In genomic region chr2:150362113-150362877, GRCm38 (mm10) we compare ENCODE assay signal across 8 mouse cellular contexts. TPM values are rescaled to one million over a fixed set of nuclear protein-coding genes. Genes with fewer than 3 reads are reported as not detected.
DNase-seq lines count a peak whose midpoint lies in the region; ATAC-seq and TF ChIP-seq lines count a peak whose summit lies in the region.
"Not testable (repeated sequence)": the region's sequence is repeated elsewhere in the genome, so short reads cannot be mapped to it uniquely, and the experiment has no call there.

Gene 3300002I08Rik, minus strand, starts transcription at chr2:150362765.

- H3K36me3 ChIP-seq in forebrain, embryonic 16.5 days (ENCODE audit: control insufficient read depth, insufficient read depth); liver, postnatal 0 days (replicated peaks; ENCODE audit: insufficient read depth, low read length); neural tube, embryonic 13.5 days: not testable (repeated sequence)

- H3K4me2 ChIP-seq in forebrain, embryonic 16.5 days (ENCODE audit: low read length) = peak within 1 kb of the TSS; percentile 62
- H3K4me2 ChIP-seq in liver, postnatal 0 days (ENCODE audit: low read depth, low read length) = peak within 1 kb of the TSS; percentile 67
- peak within 1 kb of the TSS; percentile 56 for H3K4me2 ChIP-seq in neural tube, embryonic 13.5 days

- peak within 1 kb of the TSS; percentile 66 for H3K4me3 ChIP-seq in forebrain, embryonic 16.5 days (replicated peaks; ENCODE audit: low read length)
- H3K4me3 ChIP-seq in liver, postnatal 0 days (ENCODE audit: low read depth, low read length) = peak within 1 kb of the TSS; percentile 64
- peak within 1 kb of the TSS; percentile 68 for H3K4me3 ChIP-seq in neural tube, embryonic 13.5 days

- TF ChIP-seq EP300 in liver, postnatal 0 days (IDR thresholded peaks at IDR 0.05; ENCODE audit: low read depth) = 0 out of 2 replicates have a peak, but pooled peaks have one; percentile 15

- H3K9me3 ChIP-seq in forebrain, embryonic 16.5 days (ENCODE audit: control insufficient read depth, low read length); liver, postnatal 0 days (ENCODE audit: low read length); neural tube, embryonic 13.5 days: not testable (repeated sequence)

- peak; percentile 90 for DNase-seq in ES-CJ7 (ENCODE audit: low read depth, low spot score)
- peak; percentile 89 for DNase-seq in cerebellum, adult 11-12 months
- DNase-seq in heart, postnatal 25 days (ENCODE audit: low spot score) = peak; percentile 77
- DNase-seq in layer of hippocampus, adult 11-12 months (ENCODE audit: low spot score) = peak; percentile 92
- DNase-seq in liver, postnatal 0 days = peak; percentile 76
- DNase-seq in telencephalon, adult 2 months (ENCODE audit: low read depth, low spot score) = peak; percentile 87

- H3K9ac ChIP-seq in forebrain, embryonic 16.5 days (replicated peaks; ENCODE audit: low read depth, low read length) = peak within 1 kb of the TSS; percentile 81
- peak within 1 kb of the TSS; percentile 70 for H3K9ac ChIP-seq in liver, postnatal 0 days (replicated peaks)
- H3K9ac ChIP-seq in neural tube, embryonic 13.5 days = peak within 1 kb of the TSS; percentile 89

- H3K4me1 ChIP-seq in forebrain, embryonic 16.5 days (replicated peaks; ENCODE audit: control insufficient read depth, insufficient read depth, low read length); liver, postnatal 0 days (ENCODE audit: insufficient read depth); neural tube, embryonic 13.5 days (replicated peaks): not testable (repeated sequence)

- 1% methylated on average over 16 of the region's 17 CpGs for WGBS in forebrain, embryonic 16.5 days
- 3% methylated on average over 16 of the region's 17 CpGs for WGBS in liver, postnatal 0 days (ENCODE audit: insufficient replicate concordance)
- WGBS in neural tube, embryonic 13.5 days = 4% methylated on average over 17 of the region's 17 CpGs

- intact Hi-C loops in heart, postnatal 25 days (cut with DNase I) = loop anchor here (10.0 kb wide), 1 partner anchor 47 kb away; no protein-coding TSS in a partner anchor

- peak within 1 kb of the TSS; percentile 91 for H3K27ac ChIP-seq in forebrain, embryonic 16.5 days (ENCODE audit: low read length)
- H3K27ac ChIP-seq in liver, postnatal 0 days (ENCODE audit: low read depth) = peak within 1 kb of the TSS; percentile 81
- H3K27ac ChIP-seq in neural tube, embryonic 13.5 days (replicated peaks) = peak within 1 kb of the TSS; percentile 95

- not testable (repeated sequence) for H3K27me3 ChIP-seq in forebrain, embryonic 16.5 days (replicated peaks; ENCODE audit: control insufficient read depth, insufficient read depth, low read length); liver, postnatal 0 days (ENCODE audit: insufficient read depth, low read length); neural tube, embryonic 13.5 days

- not testable (repeated sequence) for TF ChIP-seq CTCF in liver, postnatal 0 days (IDR thresholded peaks at IDR 0.05; ENCODE audit: low read depth)

- peak; percentile 99 for ATAC-seq in forebrain, embryonic 16.5 days
- peak; percentile 98 for ATAC-seq in liver, postnatal 0 days
- peak; percentile 99 for ATAC-seq in neural tube, embryonic 13.5 days (ENCODE audit: low read depth)

RNA-seq across cellular contexts. Expression of gene 3300002I08Rik, which starts in this region (rescaled TPM):
- 16.0 and 17.0 TPM in 2 replicates for polyA plus RNA-seq in forebrain, embryonic 16.5 days (2015; fragmentation: Nextera tagmentation; extraction: Ambion mirVana)
- total RNA-seq in heart, postnatal 25 days (2021) = 1 to 10 TPM; 2.2 to 2.9 TPM
- 0.79 and 1.2 TPM in 2 replicates for polyA plus RNA-seq in liver, postnatal 0 days (2015; fragmentation: Nextera tagmentation; extraction: Ambion mirVana)
- 14.6 and 18.2 TPM in 2 replicates for polyA plus RNA-seq in neural tube, embryonic 13.5 days (2015; fragmentation: Nextera tagmentation; extraction: Ambion mirVana)

Comparison
In these comparisons a context has a peak if more than half of its experiments do, and no peak if none do; other contexts are left out.
1. Peak in every context shown above with its lines: DNase-seq, ATAC-seq, H3K4me3 ChIP-seq and H3K27ac ChIP-seq.